Mouse (Mus musculus) limb, embryonic 14.5 days (tissue): ENCODE results near the gene Smarca4. TPM values are rescaled to one million over a fixed set of nuclear protein-coding genes. Genes with fewer than 3 reads are reported as not detected.

Experiments
- ATAC-seq: fragments of 200-750 bp; cut with Nextera tagmentation; 2 replicates; pipeline ENCODE4 v1.8.0; 2017; ENCODE audit warnings: low read depth, moderate number of reproducible peaks, moderate TSS enrichment; ENCODE audit not compliant: low FRiP score
- DNase-seq: peaks from one replicate; pipeline ENCODE4 v3.0.0-alpha.2; 2015; ENCODE audit warnings: low spot score
- H3K27ac ChIP-seq: fragments of 300-500 bp; sonication (generic); replicated peaks from 2 replicates; pipeline ENCODE4 v1.5.1; 2014; ENCODE audit warnings: low read depth, mild to moderate bottlenecking, low read length, moderate library complexity, mixed read lengths
- H3K27me3 ChIP-seq: fragments of 300-500 bp; sonication (generic); 2 replicates; pipeline ENCODE4 v1.6.1; 2014; ENCODE audit warnings: low read length, mixed read lengths; ENCODE audit not compliant: control insufficient read depth, insufficient read depth
- H3K36me3 ChIP-seq: fragments of 300-500 bp; sonication (generic); 2 replicates; pipeline ENCODE4 v1.6.1; 2014; ENCODE audit warnings: mild to moderate bottlenecking, low read length, moderate library complexity, mixed read lengths; ENCODE audit not compliant: control insufficient read depth, insufficient read depth
- H3K4me1 ChIP-seq: fragments of 300-500 bp; sonication (generic); 2 replicates; pipeline ENCODE4 v1.6.1; 2014; ENCODE audit warnings: antibody characterized with exemption, low read length, mixed read lengths; ENCODE audit not compliant: control insufficient read depth, insufficient read depth
- H3K4me2 ChIP-seq: fragments of 300-500 bp; sonication (generic); replicated peaks from 2 replicates; pipeline ENCODE4 v1.6.1; 2014; ENCODE audit warnings: low read depth, mild to moderate bottlenecking, low read length, moderate library complexity; ENCODE audit not compliant: severe bottlenecking
- H3K4me3 ChIP-seq: fragments of 300-500 bp; sonication (generic); replicated peaks from 2 replicates; pipeline ENCODE4 v1.5.1; 2014; ENCODE audit warnings: low read length
- H3K9ac ChIP-seq: fragments of 300-500 bp; sonication (generic); 2 replicates; pipeline ENCODE4 v1.6.1; 2014; ENCODE audit warnings: mild to moderate bottlenecking, low read depth, low read length, moderate library complexity; ENCODE audit not compliant: severe bottlenecking
- H3K9me3 ChIP-seq: fragments of 300-500 bp; sonication (generic); 2 replicates; pipeline ENCODE4 v1.6.1; 2016; ENCODE audit warnings: low read length; ENCODE audit not compliant: control insufficient read depth
- POLR2A ChIP-seq: fragments of 200-500 bp; IDR thresholded peaks from 2 replicates; pipeline ENCODE4 v1.8.0; 2012; ENCODE audit warnings: inconsistent platforms, mild to moderate bottlenecking, moderate library complexity, borderline replicate concordance; ENCODE audit not compliant: insufficient read depth, insufficient read length; ENCODE audit errors: extremely low read depth
- WGBS: fragments of 180-500 bp; shearing (Covaris S2); extraction: QIAGEN DNeasy Blood & Tissue Kit; methylation state at CpG from one replicate; pipeline ENCODE4 v1.1.7; 2014; 5-methylcytosine and 5-hydroxymethylcytosine counted together
- polyA plus RNA-seq, 2 experiments: library from polyadenylated mRNA; depleted of rRNA in 1 of 2; stranded (reverse) in 1 of 2; unstranded in 1 of 2; fragments of >200 nt; fragmentation: Nextera tagmentation in 1 of 2; extraction: Ambion mirVana in 1 of 2; gene quantifications; 2 replicates each; pipeline versions ENCODE4 v1.2.1 to v1.2.3; 2012 to 2014

The Smarca4 gene
- polyA plus RNA-seq, 2 experiments = 81.1 to 94.4 TPM

- Histone ChIP-seq H3K4me1 (no peaks in the 10 kb centered on the region), H3K9me3 (no peaks in the 10 kb centered on the region), H3K9ac (no peak overlapping the region), H3K27ac (no peak overlapping the region), H3K4me2 (no peak overlapping the region), H3K36me3 (peaks cover 75% of the 10 kb centered on the region), H3K27me3 (no peaks in the 10 kb centered on the region), H3K4me3 (no peak overlapping the region)
- WGBS = 88% methylated on average over 3 of the region's 3 CpGs
- no peak for TF ChIP-seq POLR2A
- DNase-seq (no peak), ATAC-seq (no peak)
Measured at GRCm38 (mm10) chr9:21747238-21747774, 131.3 kb downstream of the Smarca4 start.

DNA sequence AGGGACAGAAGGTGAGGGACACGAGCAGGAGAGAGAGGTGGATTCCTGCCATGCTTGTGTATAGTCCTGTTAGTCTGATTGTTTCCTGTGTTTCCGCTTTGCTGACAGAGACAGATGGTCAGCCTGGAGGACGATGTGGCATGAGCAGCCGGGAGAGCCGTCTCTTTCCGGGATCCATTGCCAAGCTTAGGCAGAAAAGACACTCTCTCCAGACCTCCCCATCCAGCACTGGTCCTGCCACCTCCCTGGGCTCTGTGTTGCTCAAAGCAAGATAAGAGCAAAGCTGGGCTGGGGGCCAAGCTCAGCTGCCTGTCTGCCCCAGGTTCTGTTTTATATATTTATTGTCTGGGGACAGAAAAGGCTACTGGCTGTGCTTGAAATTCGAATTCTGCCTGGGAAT is 132.1 kb downstream of the Smarca4 start:
- 58% methylated on average over 7 of the region's 7 CpGs for WGBS
- Histone ChIP-seq H3K27ac (no peak overlapping the region), H3K9me3 (no peaks in the 10 kb centered on the region), H3K4me3 (no peak overlapping the region), H3K27me3 (no peaks in the 10 kb centered on the region), H3K9ac (no peak overlapping the region), H3K36me3 (peaks cover 68% of the 10 kb centered on the region), H3K4me1 (no peaks in the 10 kb centered on the region; the same call in 1 of the 2 replicates), H3K4me2 (no peak overlapping the region)
- ATAC-seq = no peak
- DNase-seq = no peak
- no peak for TF ChIP-seq POLR2A

GRCm38 (mm10) chr9:21748491-21748890 is 132.5 kb downstream of the Smarca4 start:
- no peak overlapping the region for H3K9ac ChIP-seq
- H3K9me3 ChIP-seq = no peaks in the 10 kb centered on the region
- H3K4me3 ChIP-seq = no peak overlapping the region
- H3K36me3 ChIP-seq = peaks cover 66% of the 10 kb centered on the region
- no peak for ATAC-seq
- WGBS = 90% methylated on average over 10 of the region's 10 CpGs
- no peak overlapping the region for H3K27ac ChIP-seq
- H3K4me2 ChIP-seq = no peak overlapping the region
- DNase-seq = no peak
- TF ChIP-seq POLR2A = no peak
- H3K27me3 ChIP-seq = no peaks in the 10 kb centered on the region
- no peaks in the 10 kb centered on the region; the same call in 1 of the 2 replicates for H3K4me1 ChIP-seq

GRCm38 (mm10) chr9:21749382-21750118 is 133.6 kb downstream of the Smarca4 start:
- DNase-seq (no peak), ATAC-seq (no peak)
- H3K36me3 ChIP-seq = peaks cover 60% of the 10 kb centered on the region
- H3K4me2 ChIP-seq = no peak overlapping the region
- WGBS = 84% methylated on average over 6 of the region's 6 CpGs
- H3K27ac ChIP-seq = no peak overlapping the region
- H3K9ac ChIP-seq = no peak overlapping the region
- no peaks in the 10 kb centered on the region for H3K9me3 ChIP-seq
- no peaks in the 10 kb centered on the region for H3K27me3 ChIP-seq
- H3K4me3 ChIP-seq = no peak overlapping the region
- no peak for TF ChIP-seq POLR2A
- H3K4me1 ChIP-seq = no peaks in the 10 kb centered on the region; the same call in 1 of the 2 replicates

GRCm38 (mm10) chr9:21750370-21750769 is 134.4 kb downstream of the Smarca4 start:
- peaks cover 52% of the 10 kb centered on the region for H3K36me3 ChIP-seq

More at GRCm38 (mm10) chr9:21750370-21750769, 134.4 kb downstream of the Smarca4 start:
- H3K9me3 ChIP-seq = no peaks in the 10 kb centered on the region
- no peaks in the 10 kb centered on the region for H3K27me3 ChIP-seq
- H3K4me1 ChIP-seq = no peaks in the 10 kb centered on the region; the same call in 1 of the 2 replicates
- no peak overlapping the region for H3K9ac ChIP-seq
- DNase-seq (no peak), ATAC-seq (no peak)
- no peak for TF ChIP-seq POLR2A
- WGBS = 76% methylated on average over 3 of the region's 3 CpGs
- no peak overlapping the region for H3K4me3 ChIP-seq
- no peak overlapping the region for H3K27ac ChIP-seq
- no peak overlapping the region for H3K4me2 ChIP-seq
